Mouse (Mus musculus): Measurements from ENCODE around the gene 1810010D01Rik. TPM values are rescaled to one million over a fixed set of nuclear protein-coding genes. Genes with fewer than 3 reads are reported as not detected.

1810010D01Rik gene
- total RNA-seq, 2 experiments from 2014 or later = not detected

- intact Hi-C loops (cut with DNase I) = no loop called here
Measured at GRCm38 (mm10) chr7:145216591-145216990, 8.7 kb upstream of the 1810010D01Rik start.

GRCm38 (mm10) chr7:145215476-145215875 is 7.6 kb upstream of the 1810010D01Rik start:
- intact Hi-C loops (cut with DNase I) = no loop called here
- no peak for DNase-seq

More at GRCm38 (mm10) chr7:145216591-145216990, 8.7 kb upstream of the 1810010D01Rik start:
- DNase-seq = no peak

- intact Hi-C loops (cut with DNase I) = no loop called here
- no peak for DNase-seq
Measured at GRCm38 (mm10) chr7:145211680-145212659, 4.1 kb upstream of the 1810010D01Rik start.

GRCm38 (mm10) chr7:145210477-145211070 is 2.7 kb upstream of the 1810010D01Rik start:
- intact Hi-C loops (cut with DNase I) = no loop called here
- no peak for DNase-seq

GRCm38 (mm10) chr7:145206801-145207200 is 1.1 kb downstream of the 1810010D01Rik start:
- intact Hi-C loops (cut with DNase I) = no loop called here
- no peak for DNase-seq

GRCm38 (mm10) chr7:145206056-145206610 is 1.8 kb downstream of the 1810010D01Rik start:
- intact Hi-C loops (cut with DNase I) = no loop called here
- DNase-seq = peak; percentile 82

- DNase-seq = no peak
- intact Hi-C loops (cut with DNase I) = no loop called here
Measured at GRCm38 (mm10) chr7:145205363-145205902, 2.5 kb downstream of the 1810010D01Rik start.

- DNase-seq = no peak
- intact Hi-C loops (cut with DNase I) = no loop called here
Measured at GRCm38 (mm10) chr7:145199711-145200110, 8.2 kb downstream of the 1810010D01Rik start.

- DNase-seq = no peak
- intact Hi-C loops (cut with DNase I) = no loop called here
Measured at GRCm38 (mm10) chr7:145198223-145198714, 9.7 kb downstream of the 1810010D01Rik start.

- intact Hi-C loops (cut with DNase I) = no loop called here
- no peak for DNase-seq
Measured at GRCm38 (mm10) chr7:145197711-145198110, 10.2 kb downstream of the 1810010D01Rik start.

- peak; percentile 61 for DNase-seq
- intact Hi-C loops (cut with DNase I) = no loop called here
Measured at GRCm38 (mm10) chr7:145197042-145197441, 10.9 kb downstream of the 1810010D01Rik start.

GRCm38 (mm10) chr7:145196340-145196739 is 11.6 kb downstream of the 1810010D01Rik start:
- intact Hi-C loops (cut with DNase I) = no loop called here
- no peak for DNase-seq

GRCm38 (mm10) chr7:145195186-145195927 is 12.6 kb downstream of the 1810010D01Rik start:
- intact Hi-C loops (cut with DNase I) = no loop called here
- DNase-seq = no peak

GRCm38 (mm10) chr7:145194455-145195161 is 13.3 kb downstream of the 1810010D01Rik start:
- peak; percentile 93 for DNase-seq
- intact Hi-C loops (cut with DNase I) = no loop called here

- peak; percentile 54 for DNase-seq
- intact Hi-C loops (cut with DNase I) = no loop called here
Measured at GRCm38 (mm10) chr7:145192836-145193235, 15.1 kb downstream of the 1810010D01Rik start.

GRCm38 (mm10) chr7:145190520-145190919 is 17.4 kb downstream of the 1810010D01Rik start:
- intact Hi-C loops (cut with DNase I) = no loop called here
- DNase-seq = no peak

GRCm38 (mm10) chr7:145189342-145189741 is 18.6 kb downstream of the 1810010D01Rik start:
- no peak for DNase-seq
- intact Hi-C loops (cut with DNase I) = no loop called here

GRCm38 (mm10) chr7:145187802-145188201 is 20.1 kb downstream of the 1810010D01Rik start:
- no peak for DNase-seq
- intact Hi-C loops (cut with DNase I) = no loop called here

GRCm38 (mm10) chr7:145182388-145182787 is 25.5 kb downstream of the 1810010D01Rik start:
- intact Hi-C loops (cut with DNase I) = no loop called here
- DNase-seq = peak; percentile 85

Data from left cerebral cortex, postnatal 4 days (tissue).